Mouse (Mus musculus): ENCODE data around the gene Stxbp4.

The Stxbp4 gene

DNA sequence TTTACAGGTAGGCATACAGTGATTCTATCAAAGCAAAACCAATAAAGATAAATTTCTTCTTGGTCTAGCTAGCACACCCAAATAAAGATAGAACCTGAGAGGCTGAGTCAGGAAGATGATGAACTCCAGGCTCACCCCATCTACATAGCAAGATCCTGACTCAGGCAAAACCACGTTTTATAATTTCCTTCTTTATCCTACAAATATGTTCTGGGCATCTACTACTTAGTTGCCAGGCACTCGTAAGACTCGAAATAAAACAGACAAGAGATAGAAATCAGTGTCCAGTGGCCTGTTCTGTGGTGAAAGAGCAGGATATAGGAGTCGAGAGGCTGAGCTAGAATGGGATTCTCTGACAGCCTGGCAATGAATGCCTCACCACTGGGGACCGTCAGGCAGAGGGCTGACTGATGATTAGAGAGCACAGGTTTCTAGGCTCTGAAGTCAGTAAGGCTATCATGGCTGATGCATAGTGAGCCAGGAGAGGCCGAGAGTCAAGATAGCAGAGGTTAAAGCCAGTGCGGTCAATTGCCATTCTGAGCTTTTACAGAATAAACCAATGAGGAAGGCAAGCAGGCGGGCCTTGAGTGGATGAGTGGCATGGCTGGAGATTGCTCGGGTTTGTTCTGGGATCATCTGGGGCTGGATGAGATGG, 12.5 kb upstream of the Stxbp4 start:
- CTCF ChIA-PET: no interaction called here

- CTCF ChIA-PET: no interaction called here
Measured at GRCm38 (mm10) chr11:90649777-90650176, 11.9 kb upstream of the Stxbp4 start.

- CTCF ChIA-PET: no interaction called here
Measured at GRCm38 (mm10) chr11:90638312-90638830, 487 bp upstream of the Stxbp4 start.

GRCm38 (mm10) chr11:90634661-90635060, 3.2 kb downstream of the Stxbp4 start:
- CTCF ChIA-PET: no interaction called here

GRCm38 (mm10) chr11:90632480-90632879, 5.4 kb downstream of the Stxbp4 start:
- CTCF ChIA-PET: no interaction called here

DNA sequence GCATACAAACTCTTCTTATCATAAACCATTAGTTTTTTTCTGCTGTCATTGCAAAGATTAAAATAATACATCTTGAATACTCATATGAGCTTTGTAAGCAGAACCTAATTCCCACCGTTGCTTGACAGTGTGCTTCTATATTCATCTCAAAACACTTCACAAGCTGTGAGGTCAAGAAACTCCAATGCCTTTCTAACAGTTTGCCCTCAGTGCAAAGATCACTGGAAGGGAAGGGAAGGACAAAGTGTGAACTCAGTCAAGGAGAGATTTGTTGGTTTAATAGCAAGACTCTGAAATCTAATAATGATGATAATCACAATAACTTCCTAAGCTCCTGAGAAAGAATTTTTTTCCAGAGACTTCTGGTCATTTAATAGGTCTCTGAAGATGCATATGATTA, 10.1 kb downstream of the Stxbp4 start:
- CTCF ChIA-PET: no interaction called here

DNA sequence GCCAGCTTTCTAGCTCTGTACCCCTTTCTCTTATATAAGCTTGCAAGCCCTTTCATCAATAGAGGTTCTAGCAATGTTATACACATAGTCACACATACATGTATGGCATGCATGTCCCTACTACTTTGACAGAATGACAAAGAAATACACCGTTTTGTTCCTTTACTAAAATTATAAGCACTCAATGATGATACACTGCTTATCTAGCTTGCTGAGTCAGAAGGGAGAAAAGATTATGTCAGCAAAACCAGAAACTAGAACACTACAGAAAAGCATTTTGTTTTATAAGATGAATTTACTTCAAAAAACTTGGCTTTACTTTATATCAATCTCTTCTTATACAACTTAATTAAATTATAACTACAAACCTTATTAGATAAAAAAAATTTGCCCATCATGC, 12.7 kb downstream of the Stxbp4 start:
- CTCF ChIA-PET: interaction anchor here (0.6 kb wide), 1 partner anchor 14 kb away, joined by 4 read pairs; no protein-coding TSS in a partner anchor

DNA sequence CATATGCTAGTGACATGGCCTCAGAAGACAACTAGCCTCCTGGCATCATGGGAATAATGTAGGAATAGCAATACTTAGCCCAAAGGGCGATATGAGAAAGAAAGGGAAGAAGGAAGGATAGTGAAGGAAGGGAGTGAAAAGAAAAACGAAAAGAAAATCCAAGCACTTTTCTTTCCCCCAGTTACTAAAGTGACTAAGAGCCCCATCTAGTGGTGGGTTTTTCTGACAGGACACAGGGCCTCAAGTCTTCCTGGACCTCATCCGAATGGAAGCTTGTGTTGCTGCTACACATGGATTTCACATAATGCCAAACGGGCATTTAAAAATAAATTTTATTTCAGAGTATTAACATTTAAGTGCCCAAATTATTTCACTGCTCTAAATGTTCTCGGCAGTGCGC, 14.4 kb downstream of the Stxbp4 start:
- CTCF ChIA-PET: no interaction called here

- CTCF ChIA-PET: no interaction called here
Measured at GRCm38 (mm10) chr11:90622500-90622899, 15.4 kb downstream of the Stxbp4 start.

DNA sequence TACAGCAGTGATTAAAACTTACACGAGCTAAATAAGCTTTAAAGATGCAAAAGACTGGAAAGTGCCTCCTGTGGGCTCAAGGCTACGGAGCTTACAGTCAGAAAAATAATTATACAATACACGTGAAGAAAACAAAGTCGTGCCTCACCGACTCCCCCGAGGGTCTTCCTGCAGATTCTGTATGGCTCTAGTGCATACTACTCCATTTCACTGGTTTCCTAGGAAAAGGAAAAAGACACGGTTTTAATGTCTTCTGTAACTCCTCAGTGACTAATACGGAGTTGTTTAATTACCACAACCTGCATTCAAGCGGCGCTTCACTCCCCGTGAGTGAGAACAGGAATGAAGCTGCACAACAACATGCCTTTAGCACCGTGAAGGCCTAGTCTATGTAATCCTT, 15.8 kb downstream of the Stxbp4 start:
- CTCF ChIA-PET: no interaction called here

DNA sequence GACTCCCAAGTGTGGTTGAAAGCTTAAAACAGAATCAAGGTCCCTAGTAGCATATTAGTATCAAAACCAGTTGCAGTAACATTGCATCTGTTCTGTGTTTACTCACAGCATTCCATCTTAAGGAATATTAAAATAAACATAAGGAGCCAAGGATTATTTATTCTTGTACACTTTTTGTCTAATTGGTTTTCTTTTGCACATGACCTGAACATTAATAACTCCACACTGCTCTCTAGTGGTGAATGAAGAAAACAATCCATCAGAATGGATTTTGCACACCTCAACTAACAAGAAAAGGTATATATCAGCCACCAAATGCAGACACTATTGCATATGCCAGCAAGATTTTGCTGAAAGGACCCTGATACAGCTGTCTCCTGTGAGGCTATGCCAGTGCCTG, 21.5 kb downstream of the Stxbp4 start:
- CTCF ChIA-PET: interaction anchor here (0.6 kb wide), 1 partner anchor 228 kb away, joined by 3 read pairs; no protein-coding TSS in a partner anchor

- CTCF ChIA-PET: no interaction called here
Measured at GRCm38 (mm10) chr11:90614743-90615142, 23.1 kb downstream of the Stxbp4 start.

- CTCF ChIA-PET: no interaction called here
Measured at GRCm38 (mm10) chr11:90612118-90612517, 25.8 kb downstream of the Stxbp4 start.

DNA sequence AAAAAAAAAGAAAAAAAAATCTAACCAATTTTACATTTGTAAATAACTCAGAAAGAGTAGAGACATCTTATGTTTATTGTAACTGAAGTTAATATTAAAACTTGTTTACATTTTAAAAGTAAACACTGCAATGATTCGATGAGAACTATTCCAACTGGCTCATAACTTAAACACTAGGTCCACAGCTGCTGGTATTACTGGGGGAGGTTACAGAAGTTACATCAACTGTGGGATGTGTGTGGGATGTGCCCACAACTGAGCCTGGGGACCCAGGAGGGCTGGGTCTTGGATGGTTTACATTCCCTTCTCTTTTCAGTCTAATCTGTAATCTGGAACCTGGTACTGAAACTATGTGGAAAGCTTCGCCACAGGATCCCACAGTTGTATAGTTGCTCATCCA, 34.8 kb downstream of the Stxbp4 start:
- CTCF ChIA-PET: no interaction called here

GRCm38 (mm10) chr11:90595826-90596225, 42.1 kb downstream of the Stxbp4 start:
- CTCF ChIA-PET: no interaction called here

- CTCF ChIA-PET: no interaction called here
Measured at GRCm38 (mm10) chr11:90590996-90591395, 46.9 kb downstream of the Stxbp4 start.

DNA sequence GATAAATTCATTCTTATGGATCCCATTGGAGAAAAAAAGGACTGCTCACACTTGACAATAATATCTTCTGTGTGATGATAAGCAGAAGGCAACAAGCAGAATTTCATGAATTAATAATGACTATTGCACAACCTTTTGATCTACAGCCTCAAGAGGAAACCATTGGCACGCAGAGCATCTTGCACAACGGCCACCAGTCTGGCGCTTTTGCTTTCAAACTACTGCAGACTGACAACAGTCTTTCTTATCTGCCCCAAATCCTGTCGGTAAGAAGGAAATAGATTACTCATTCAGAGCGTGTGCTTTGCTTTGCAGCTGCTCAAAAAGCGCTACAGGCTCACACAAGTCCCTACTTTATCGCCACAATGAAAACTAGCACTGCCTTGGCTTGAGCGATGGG, 51.7 kb downstream of the Stxbp4 start:
- CTCF ChIA-PET: no interaction called here

- CTCF ChIA-PET: no interaction called here
Measured at GRCm38 (mm10) chr11:90585754-90586153, 52.1 kb downstream of the Stxbp4 start.

DNA sequence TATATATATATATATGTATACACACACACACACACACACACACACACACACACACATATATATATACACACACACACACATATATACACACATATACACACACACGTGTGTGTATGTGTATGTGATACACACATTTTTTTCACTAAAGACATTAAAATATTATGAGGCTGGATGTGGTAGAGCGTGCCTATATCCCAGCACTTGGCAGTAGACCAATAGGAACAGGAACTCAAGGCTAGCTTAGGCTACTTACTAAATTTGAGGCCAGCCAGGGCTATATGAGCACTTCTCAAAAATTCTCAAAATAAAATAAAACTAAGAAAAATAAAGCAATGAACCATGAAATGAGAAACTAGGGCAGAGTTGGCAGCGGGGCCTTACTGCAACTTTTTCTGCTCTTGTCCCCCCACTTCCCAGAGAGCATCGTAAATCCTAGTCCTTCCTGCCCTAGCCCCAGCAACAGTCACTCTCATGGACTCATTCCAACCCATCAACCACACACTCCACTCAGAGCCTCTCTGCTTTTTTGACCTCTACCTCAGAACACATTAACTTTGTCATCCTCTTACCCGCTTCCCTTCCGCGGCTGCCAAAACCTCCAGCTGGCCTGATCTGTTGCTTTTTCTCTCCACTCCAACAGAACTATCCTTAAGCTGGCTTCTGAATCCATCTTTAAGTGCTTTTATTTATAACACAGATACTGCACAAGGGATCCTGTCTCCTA, 60.7 kb downstream of the Stxbp4 start:
- CTCF ChIA-PET: no interaction called here

- CTCF ChIA-PET: no interaction called here
Measured at GRCm38 (mm10) chr11:90576282-90576972, 61.5 kb downstream of the Stxbp4 start.

DNA sequence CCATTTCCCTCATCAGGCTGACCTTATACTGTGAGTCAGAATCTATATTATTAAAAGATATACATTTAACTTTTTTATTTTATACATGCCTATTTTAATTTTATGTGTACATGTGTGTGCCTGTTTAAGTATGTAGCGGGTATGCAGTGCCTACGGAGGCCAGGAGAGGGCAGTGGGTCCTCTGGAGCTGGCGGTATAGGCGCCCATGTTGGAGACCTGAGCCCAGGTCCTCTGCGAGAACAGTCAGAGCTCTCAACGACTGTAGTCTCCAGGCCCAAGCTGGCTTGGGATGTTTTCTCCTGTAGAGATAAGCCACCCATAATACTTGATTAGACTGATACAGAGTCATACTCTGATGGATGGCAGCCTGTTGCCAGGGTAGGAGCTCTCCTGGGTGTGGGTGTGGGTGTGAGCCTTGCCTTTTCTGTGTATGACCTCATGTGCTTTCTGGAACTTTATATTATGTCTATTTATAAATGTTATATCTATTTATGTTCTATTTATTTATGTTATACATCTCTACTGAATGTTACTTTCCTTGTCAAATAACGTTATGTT, 62.3 kb downstream of the Stxbp4 start:
- CTCF ChIA-PET: no interaction called here

GRCm38 (mm10) chr11:90570646-90571259, 67.1 kb downstream of the Stxbp4 start:
- CTCF ChIA-PET: no interaction called here
